Mouse (Mus musculus): ENCODE results near the gene Aldh5a1. TPM values are rescaled to one million over a fixed set of nuclear protein-coding genes. Genes with fewer than 3 reads are reported as not detected.

Gene Aldh5a1
- polyA plus RNA-seq, 1 experiment from 2014 or later = 9.1 TPM

- Histone ChIP-seq H3K36me3 (ENCODE audit: control insufficient read depth, insufficient read depth, low read length) (no peaks in the 10 kb centered on the region), H3K4me2 (no peak within 1 kb of the TSS), H3K9ac (ENCODE audit: low read length) (no peak within 1 kb of the TSS), H3K4me3 (ENCODE audit: low read depth, low read length) (no peak within 1 kb of the TSS), H3K27me3 (ENCODE audit: control insufficient read depth, insufficient read depth, low read length) (no peaks in the 10 kb centered on the region; the same call in 1 of the 2 replicates), H3K27ac (ENCODE audit: low read depth, low read length) (no peak within 1 kb of the TSS), H3K4me1 (ENCODE audit: control insufficient read depth, insufficient read depth, low read length) (0 out of 2 replicates have a peak, but pooled peaks cover 2% of the 10 kb centered on the region), H3K9me3 (ENCODE audit: control insufficient read depth, low read length) (no peaks in the 10 kb centered on the region)
- 58% methylated on average over 17 of the region's 17 CpGs for WGBS
- ATAC-seq (ENCODE audit: low FRiP score) (0 out of 2 replicates have a peak, but pooled peaks have one; percentile 12), DNase-seq (ENCODE audit: low spot score, missing footprints) (no peak)
These were observed 5.2 kb upstream of the Aldh5a1 start, which contains the start of gene Gpld1 for GRCm38 (mm10) chr13:24942512-24943282. Gpld1 (plus strand) TSS chr13:24943152.

DNA sequence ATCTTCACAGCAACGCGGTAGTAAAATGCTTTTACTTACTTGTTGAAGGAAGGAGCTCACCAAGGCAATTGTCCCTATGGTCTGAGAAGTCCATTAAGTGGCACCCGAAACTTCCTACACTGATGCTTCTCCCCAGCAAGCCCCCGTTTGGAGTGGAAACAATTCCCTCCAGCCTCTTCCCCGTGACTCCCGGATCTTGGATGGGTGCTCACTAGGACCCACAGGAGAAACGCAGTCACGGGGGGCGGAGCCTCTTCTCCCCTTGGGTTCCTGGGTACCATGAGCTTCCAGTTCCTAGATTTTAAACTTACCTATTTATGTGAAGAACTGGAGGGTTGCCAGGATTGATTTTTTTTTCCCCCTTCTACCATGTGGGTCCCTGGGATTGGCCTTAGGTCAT lies 2.0 kb upstream of the Aldh5a1 start:
- Histone ChIP-seq H3K27ac (ENCODE audit: low read depth, low read length) (no peak overlapping the region), H3K9ac (ENCODE audit: low read length) (no peak overlapping the region), H3K4me2 (no peak overlapping the region), H3K27me3 (ENCODE audit: control insufficient read depth, insufficient read depth, low read length) (no peaks in the 10 kb centered on the region; the same call in 1 of the 2 replicates), H3K9me3 (ENCODE audit: control insufficient read depth, low read length) (no peaks in the 10 kb centered on the region), H3K36me3 (ENCODE audit: control insufficient read depth, insufficient read depth, low read length) (no peaks in the 10 kb centered on the region; the same call in 1 of the 2 replicates), H3K4me1 (ENCODE audit: control insufficient read depth, insufficient read depth, low read length) (peaks cover 2% of the 10 kb centered on the region; the same call in 1 of the 2 replicates), H3K4me3 (ENCODE audit: low read depth, low read length) (no peak overlapping the region)
- DNase-seq (ENCODE audit: low spot score, missing footprints) (no peak), ATAC-seq (ENCODE audit: low FRiP score) (no peak)
- WGBS = 84% methylated on average over 9 of the region's 9 CpGs

DNA sequence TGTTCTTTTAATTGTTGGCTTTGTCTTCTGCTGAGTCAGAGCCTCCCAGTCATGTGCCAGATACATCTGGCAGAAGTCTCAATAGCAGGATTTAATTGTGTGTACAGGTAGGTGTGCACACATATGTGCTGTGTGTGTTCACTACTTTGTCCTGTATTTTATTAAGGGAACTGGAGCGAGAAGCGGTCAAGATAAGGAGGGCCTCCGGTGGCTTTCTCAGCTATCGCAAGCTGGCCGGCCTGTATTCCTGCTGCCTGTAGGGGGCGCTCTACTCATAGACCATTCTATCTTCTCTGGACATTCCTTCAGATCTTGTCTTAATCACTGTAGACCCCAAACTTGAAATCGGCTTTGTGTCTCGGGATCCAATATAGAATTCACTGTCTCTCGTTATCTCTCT lies 1.2 kb upstream of the Aldh5a1 start:
- Histone ChIP-seq H3K27me3 (ENCODE audit: control insufficient read depth, insufficient read depth, low read length) (no peaks in the 10 kb centered on the region; the same call in 1 of the 2 replicates), H3K27ac (ENCODE audit: low read depth, low read length) (no peak overlapping the region), H3K9ac (ENCODE audit: low read length) (no peak overlapping the region), H3K4me1 (ENCODE audit: control insufficient read depth, insufficient read depth, low read length) (peaks cover 2% of the 10 kb centered on the region; the same call in 1 of the 2 replicates), H3K9me3 (ENCODE audit: control insufficient read depth, low read length) (no peaks in the 10 kb centered on the region), H3K36me3 (ENCODE audit: control insufficient read depth, insufficient read depth, low read length) (no peaks in the 10 kb centered on the region; the same call in 1 of the 2 replicates), H3K4me2 (no peak overlapping the region), H3K4me3 (ENCODE audit: low read depth, low read length) (no peak overlapping the region)
- ATAC-seq (ENCODE audit: low FRiP score) (no peak), DNase-seq (ENCODE audit: low spot score, missing footprints) (no peak)
- 30% methylated on average over 9 of the region's 9 CpGs for WGBS

DNA sequence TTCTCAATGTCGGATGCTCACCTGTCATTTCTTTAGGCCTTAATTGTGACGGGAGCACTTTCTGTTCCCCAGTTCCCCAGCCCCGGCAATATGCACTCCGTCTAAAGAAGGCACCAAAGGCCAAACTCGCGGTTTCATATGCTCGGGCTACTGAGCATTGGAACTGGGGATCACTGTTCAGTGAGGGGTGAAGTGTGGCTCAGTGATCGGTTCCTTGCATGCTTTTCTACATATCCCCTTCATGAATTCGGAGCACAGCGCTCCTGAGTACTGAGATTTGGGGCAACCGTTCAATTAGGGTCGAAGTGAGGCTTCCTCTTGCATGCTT lies 342 bp upstream of the Aldh5a1 start:
- no peak overlapping the region for H3K27ac ChIP-seq (ENCODE audit: low read depth, low read length)
- peak; percentile 51 for ATAC-seq (ENCODE audit: low FRiP score)

GRCm38 (mm10) chr13:24936772-24937107 lies 721 bp downstream of the Aldh5a1 start:
- peak overlapping the region; percentile 90 for H3K9ac ChIP-seq (ENCODE audit: low read length)
- peak overlapping the region; percentile 90 for H3K4me3 ChIP-seq (ENCODE audit: low read depth, low read length)
- no peaks in the 10 kb centered on the region for H3K9me3 ChIP-seq (ENCODE audit: control insufficient read depth, low read length)
- no peaks in the 10 kb centered on the region; the same call in 1 of the 2 replicates for H3K27me3 ChIP-seq (ENCODE audit: control insufficient read depth, insufficient read depth, low read length)
- H3K4me1 ChIP-seq (ENCODE audit: control insufficient read depth, insufficient read depth, low read length) = peaks cover 2% of the 10 kb centered on the region; the same call in 1 of the 2 replicates
- H3K27ac ChIP-seq (ENCODE audit: low read depth, low read length) = no peak overlapping the region
- peak overlapping the region; percentile 90 for H3K4me2 ChIP-seq
- no peaks in the 10 kb centered on the region; the same call in 1 of the 2 replicates for H3K36me3 ChIP-seq (ENCODE audit: control insufficient read depth, insufficient read depth, low read length)
- 62% methylated on average over 5 of the region's 5 CpGs for WGBS
- peak; percentile 15; the same call in 1 of the 2 replicates for ATAC-seq (ENCODE audit: low FRiP score)
- no peak for DNase-seq (ENCODE audit: low spot score, missing footprints)

More for the DNA sequence above, 342 bp upstream of the Aldh5a1 start:
- Histone ChIP-seq H3K36me3 (ENCODE audit: control insufficient read depth, insufficient read depth, low read length) (no peaks in the 10 kb centered on the region; the same call in 1 of the 2 replicates), H3K4me2 (peak overlapping the region; percentile 90), H3K4me3 (ENCODE audit: low read depth, low read length) (peak overlapping the region; percentile 90), H3K4me1 (ENCODE audit: control insufficient read depth, insufficient read depth, low read length) (peaks cover 2% of the 10 kb centered on the region; the same call in 1 of the 2 replicates), H3K9ac (ENCODE audit: low read length) (peak overlapping the region; percentile 90), H3K27me3 (ENCODE audit: control insufficient read depth, insufficient read depth, low read length) (no peaks in the 10 kb centered on the region; the same call in 1 of the 2 replicates), H3K9me3 (ENCODE audit: control insufficient read depth, low read length) (no peaks in the 10 kb centered on the region)
- DNase-seq (ENCODE audit: low spot score, missing footprints) = peak; percentile 96
- WGBS = 18% methylated on average over 12 of the region's 12 CpGs

DNA sequence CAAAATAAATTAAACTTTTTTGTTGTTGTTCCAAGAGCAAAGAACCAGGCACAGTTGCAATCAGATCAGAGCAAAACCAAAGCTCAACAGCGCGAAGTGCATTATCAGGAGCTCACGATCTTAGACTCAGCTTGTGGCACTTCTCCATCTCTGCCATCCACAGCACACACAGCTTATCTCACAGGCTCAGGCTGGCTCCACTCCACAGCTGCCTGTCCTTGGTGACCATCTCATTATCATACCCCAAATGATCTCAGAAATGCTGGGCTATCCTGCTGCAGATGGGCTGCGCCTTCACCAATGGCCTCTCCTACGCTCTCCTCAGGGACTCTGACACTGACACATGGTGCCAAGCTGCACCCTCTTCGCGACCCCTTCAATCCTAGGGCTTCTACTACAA lies 4.3 kb downstream of the Aldh5a1 start:
- Histone ChIP-seq H3K4me2 (no peak overlapping the region), H3K36me3 (ENCODE audit: control insufficient read depth, insufficient read depth, low read length) (no peaks in the 10 kb centered on the region; the same call in 1 of the 2 replicates), H3K9ac (ENCODE audit: low read length) (no peak overlapping the region), H3K4me3 (ENCODE audit: low read depth, low read length) (no peak overlapping the region), H3K27me3 (ENCODE audit: control insufficient read depth, insufficient read depth, low read length) (no peaks in the 10 kb centered on the region), H3K27ac (ENCODE audit: low read depth, low read length) (no peak overlapping the region), H3K4me1 (ENCODE audit: control insufficient read depth, insufficient read depth, low read length) (peaks cover 2% of the 10 kb centered on the region; the same call in 1 of the 2 replicates), H3K9me3 (ENCODE audit: control insufficient read depth, low read length) (no peaks in the 10 kb centered on the region)
- DNase-seq (ENCODE audit: low spot score, missing footprints) (no peak), ATAC-seq (ENCODE audit: low FRiP score) (no peak)
- 94% methylated on average over 7 of the region's 7 CpGs for WGBS

GRCm38 (mm10) chr13:24930591-24930990 lies 6.9 kb downstream of the Aldh5a1 start:
- Histone ChIP-seq H3K36me3 (ENCODE audit: control insufficient read depth, insufficient read depth, low read length) (no peaks in the 10 kb centered on the region; the same call in 1 of the 2 replicates), H3K4me3 (ENCODE audit: low read depth, low read length) (no peak overlapping the region), H3K27me3 (ENCODE audit: control insufficient read depth, insufficient read depth, low read length) (no peaks in the 10 kb centered on the region), H3K4me2 (no peak overlapping the region), H3K9me3 (ENCODE audit: control insufficient read depth, low read length) (no peaks in the 10 kb centered on the region), H3K9ac (ENCODE audit: low read length) (no peak overlapping the region), H3K4me1 (ENCODE audit: control insufficient read depth, insufficient read depth, low read length) (no peaks in the 10 kb centered on the region), H3K27ac (ENCODE audit: low read depth, low read length) (no peak overlapping the region)
- no peak for DNase-seq (ENCODE audit: low spot score, missing footprints)
- no peak for ATAC-seq (ENCODE audit: low FRiP score)

DNA sequence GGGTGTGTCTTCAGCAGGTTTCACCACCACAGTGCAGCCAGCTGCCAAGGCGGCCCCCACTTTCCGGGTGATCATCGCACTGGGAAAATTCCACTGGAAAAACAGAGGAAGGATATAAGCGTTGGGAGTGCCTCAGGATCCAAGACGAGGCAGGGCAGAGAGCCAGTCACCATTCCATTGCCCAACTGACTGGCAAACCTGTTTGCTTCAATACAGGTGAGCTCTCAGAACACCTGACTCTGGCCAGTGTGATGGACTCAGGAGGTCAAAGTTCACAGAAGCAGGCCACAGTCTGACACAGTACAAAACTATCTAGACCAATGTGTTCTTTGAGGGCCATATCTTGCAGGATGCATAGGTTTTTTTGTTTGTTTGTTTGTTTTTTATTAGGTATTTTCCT lies 13.5 kb downstream of the Aldh5a1 start:
- H3K36me3 ChIP-seq (ENCODE audit: control insufficient read depth, insufficient read depth, low read length) = no peaks in the 10 kb centered on the region
- WGBS = 94% methylated on average over 5 of the region's 5 CpGs
- no peak overlapping the region for H3K4me3 ChIP-seq (ENCODE audit: low read depth, low read length)
- no peak overlapping the region for H3K4me2 ChIP-seq
- no peak overlapping the region for H3K9ac ChIP-seq (ENCODE audit: low read length)
- H3K9me3 ChIP-seq (ENCODE audit: control insufficient read depth, low read length) = no peaks in the 10 kb centered on the region
- no peak for DNase-seq (ENCODE audit: low spot score, missing footprints)
- H3K4me1 ChIP-seq (ENCODE audit: control insufficient read depth, insufficient read depth, low read length) = no peaks in the 10 kb centered on the region
- no peak for ATAC-seq (ENCODE audit: low FRiP score)
- H3K27me3 ChIP-seq (ENCODE audit: control insufficient read depth, insufficient read depth, low read length) = no peaks in the 10 kb centered on the region
- no peak overlapping the region for H3K27ac ChIP-seq (ENCODE audit: low read depth, low read length)

DNA sequence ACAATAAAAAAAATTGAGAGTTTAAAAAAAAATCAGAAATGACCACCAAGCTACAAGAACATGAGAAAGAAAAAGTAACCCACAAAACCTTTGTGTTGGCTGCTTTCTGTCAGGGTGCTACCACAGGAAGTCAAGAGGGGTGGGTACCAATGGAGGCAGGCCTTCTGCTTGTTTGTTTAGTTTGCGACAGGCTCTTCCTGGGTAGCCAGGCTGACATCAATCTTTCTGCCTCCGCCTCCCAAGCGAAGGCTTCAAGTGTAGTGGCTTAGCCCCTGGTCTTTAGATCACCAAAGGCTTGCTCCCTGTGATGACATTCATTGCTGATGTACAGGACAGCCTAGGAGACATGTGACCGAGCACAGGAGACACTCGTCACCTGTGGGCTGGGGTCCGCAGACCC lies 16.2 kb downstream of the Aldh5a1 start:
- ATAC-seq (ENCODE audit: low FRiP score) = no peak
- DNase-seq (ENCODE audit: low spot score, missing footprints) = no peak
- Histone ChIP-seq H3K4me1 (ENCODE audit: control insufficient read depth, insufficient read depth, low read length) (no peaks in the 10 kb centered on the region), H3K27me3 (ENCODE audit: control insufficient read depth, insufficient read depth, low read length) (no peaks in the 10 kb centered on the region), H3K4me2 (no peak overlapping the region), H3K36me3 (ENCODE audit: control insufficient read depth, insufficient read depth, low read length) (no peaks in the 10 kb centered on the region), H3K27ac (ENCODE audit: low read depth, low read length) (no peak overlapping the region), H3K9ac (ENCODE audit: low read length) (no peak overlapping the region), H3K4me3 (ENCODE audit: low read depth, low read length) (no peak overlapping the region), H3K9me3 (ENCODE audit: control insufficient read depth, low read length) (no peaks in the 10 kb centered on the region)
- WGBS = 85% methylated on average over 6 of the region's 6 CpGs

All from midbrain, embryonic 11.5 days (tissue).